Mouse (Mus musculus) right cerebral cortex, postnatal 4 days (tissue): Measurements from ENCODE around the gene Hist1h4k.
"Not testable (repeated sequence)": the region's sequence is repeated elsewhere in the genome, so short reads cannot be mapped to it uniquely, and the experiment has no call there.

Source experiments
- DNase-seq: peaks from one replicate; pipeline ENCODE4 v3.0.0-alpha.2; 2022

The Hist1h4k gene

GRCm38 (mm10) chr13:21718381-21719080 lies 31.8 kb downstream of the Hist1h4k start:
- DNase-seq = no peak

- peak; percentile 72 for DNase-seq
Observed at GRCm38 (mm10) chr13:21717397-21718357, 32.6 kb downstream of the Hist1h4k start, which contains the start of gene Hist1h3h. Hist1h3h (plus strand) TSS chr13:21717659.

GRCm38 (mm10) chr13:21716540-21717391 lies 33.5 kb downstream of the Hist1h4k start:
- not testable (repeated sequence) for DNase-seq

- DNase-seq = peak; percentile 51
Observed at GRCm38 (mm10) chr13:21715864-21716539, 34.3 kb downstream of the Hist1h4k start, which contains the start of the genes Hist1h2bl and Hist1h2ai. Hist1h2bl (minus strand) TSS chr13:21716143. Hist1h2ai (plus strand) TSS chr13:21716422.

GRCm38 (mm10) chr13:21715131-21715863 lies 35.0 kb downstream of the Hist1h4k start:
- DNase-seq = no peak

GRCm38 (mm10) chr13:21714725-21715124 lies 35.6 kb downstream of the Hist1h4k start:
- no peak for DNase-seq

GRCm38 (mm10) chr13:21711698-21712097 lies 38.6 kb downstream of the Hist1h4k start:
- no peak for DNase-seq

GRCm38 (mm10) chr13:21710821-21711525 lies 39.3 kb downstream of the Hist1h4k start:
- DNase-seq = peak; percentile 76

- peak; percentile 89 for DNase-seq
Observed at GRCm38 (mm10) chr13:21710031-21710711, 40.1 kb downstream of the Hist1h4k start.

GRCm38 (mm10) chr13:21706669-21707068 lies 43.6 kb downstream of the Hist1h4k start:
- no peak for DNase-seq
